Mouse (Mus musculus): ENCODE measurements around the gene Eftud2.

GRCm38 (mm10) chr11:102851883-102852282 lies 28.9 kb downstream of the Eftud2 start:
- peak; percentile 70 for TF ChIP-seq CTCF (IDR thresholded peaks at IDR 0.05; ENCODE audit: low read depth)
- TF ChIP-seq EP300 (IDR thresholded peaks at IDR 0.05; ENCODE audit: low read depth): no peak

Data from heart, postnatal 0 days (tissue).